Mouse (Mus musculus) right cerebral cortex, postnatal 14 days (tissue): ENCODE measurements around the gene Rhot1.
"Not testable (repeated sequence)": the region's sequence is repeated elsewhere in the genome, so short reads cannot be mapped to it uniquely, and the experiment has no call there.

Source experiments
- DNase-seq: peaks from one replicate; pipeline ENCODE4 v3.0.0; 2022

Rhot1 gene

DNA sequence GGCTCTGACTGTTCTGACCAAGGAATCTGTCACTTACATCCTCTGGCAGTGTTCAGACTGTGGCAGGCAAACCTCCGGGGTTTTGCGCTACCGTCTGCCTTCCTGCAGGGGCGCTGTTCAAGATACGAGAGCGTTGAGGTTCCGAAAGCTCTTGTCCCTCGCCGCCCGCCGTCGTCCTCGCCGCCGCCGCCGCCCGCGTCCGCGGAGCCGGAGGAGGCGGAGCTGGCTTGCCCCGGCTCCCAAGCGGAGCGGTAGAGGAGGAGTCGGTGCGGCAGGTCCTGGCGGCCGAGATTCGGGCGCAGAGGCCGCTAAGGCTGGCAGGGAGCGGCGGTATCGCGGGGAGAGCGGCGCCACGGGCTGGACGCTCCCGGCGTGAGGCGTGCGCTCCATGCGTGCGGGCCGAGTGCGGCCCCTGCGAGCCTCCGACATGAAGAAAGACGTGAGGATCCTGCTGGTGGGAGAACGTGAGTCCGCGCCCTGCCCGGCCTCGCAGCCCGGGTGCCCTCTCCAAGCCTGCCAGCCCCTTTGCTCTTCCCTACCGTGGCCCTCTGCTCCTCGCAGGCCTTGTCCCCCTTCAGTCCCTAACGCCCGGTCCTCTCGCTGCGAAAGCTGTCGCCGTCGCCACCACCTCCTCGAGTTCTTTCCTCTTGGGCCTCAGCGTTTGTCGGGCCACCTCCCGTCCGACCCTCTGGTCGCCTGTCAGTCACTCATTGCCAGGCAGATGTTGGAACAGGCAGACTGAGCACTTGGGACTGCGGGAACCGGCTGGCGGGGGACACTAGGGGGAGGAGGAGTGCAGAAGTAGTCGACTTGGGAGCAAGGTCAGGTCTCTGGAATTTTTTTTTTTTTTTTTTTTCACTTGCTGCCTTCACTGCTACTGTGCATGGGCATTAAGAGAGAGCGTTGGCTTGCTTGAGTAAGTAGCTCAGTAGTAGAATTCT lies at the start of gene Rhot1:
Gene Rhot1 (plus strand): TSS at position 160 of the 941 bp plus-strand sequence.
- peak; percentile 98 for DNase-seq

DNA sequence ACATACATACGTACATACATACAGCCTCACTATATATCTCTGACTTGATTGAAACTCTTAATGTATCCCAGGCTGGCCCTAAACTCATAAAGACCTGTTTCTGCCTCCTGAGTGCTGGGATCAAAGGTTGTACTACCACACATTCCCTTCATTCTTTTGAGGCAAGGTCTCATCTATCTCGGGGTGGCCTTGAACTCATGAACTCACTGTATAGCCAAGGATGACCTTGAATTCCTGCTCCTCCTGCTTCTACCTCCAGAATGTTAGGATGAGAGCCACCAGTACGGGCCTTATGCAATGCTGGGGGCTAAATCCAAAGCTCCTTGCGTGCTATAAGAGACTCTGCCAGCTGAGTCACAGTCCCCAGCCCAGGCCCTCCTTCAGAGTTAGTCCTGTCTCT lies 47.8 kb upstream of the Rhot1 start:
- no peak for DNase-seq

DNA sequence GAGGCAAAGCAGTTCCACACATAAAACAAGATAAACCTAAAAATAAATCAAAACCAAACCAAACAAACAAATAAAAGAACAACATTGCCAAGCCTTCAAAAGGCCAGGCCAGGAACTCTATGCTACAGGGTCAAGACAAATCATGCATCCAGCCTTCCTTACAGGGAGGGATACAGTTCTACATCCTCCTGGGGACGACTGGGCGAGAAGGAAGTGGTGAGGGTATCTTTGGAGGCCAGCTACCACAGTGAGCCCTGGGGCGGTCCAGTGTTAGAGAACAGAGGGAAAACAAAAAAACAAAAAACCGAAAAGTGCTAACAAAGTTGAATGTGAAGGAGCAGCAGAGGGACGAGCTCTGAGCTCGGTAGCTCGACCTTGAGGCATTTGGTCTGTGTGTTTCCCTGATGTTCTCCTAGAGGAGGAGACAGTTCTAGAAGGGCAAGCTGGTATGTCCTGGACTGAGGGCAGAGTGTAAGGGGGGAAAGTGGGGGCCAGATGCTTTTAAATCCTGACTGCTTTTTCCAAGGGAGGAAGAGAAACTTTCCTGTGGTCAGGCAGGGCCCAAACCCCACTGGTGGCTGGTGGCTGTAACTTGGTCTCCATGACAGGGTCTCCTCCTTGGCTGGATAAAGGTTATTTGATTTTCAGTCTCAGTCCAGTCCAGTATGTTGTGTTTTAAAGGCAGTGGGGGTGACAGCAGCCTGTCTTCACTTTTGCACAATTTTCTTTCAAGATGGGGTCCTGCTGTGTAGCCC lies 45.3 kb upstream of the Rhot1 start:
- no peak for DNase-seq

DNA sequence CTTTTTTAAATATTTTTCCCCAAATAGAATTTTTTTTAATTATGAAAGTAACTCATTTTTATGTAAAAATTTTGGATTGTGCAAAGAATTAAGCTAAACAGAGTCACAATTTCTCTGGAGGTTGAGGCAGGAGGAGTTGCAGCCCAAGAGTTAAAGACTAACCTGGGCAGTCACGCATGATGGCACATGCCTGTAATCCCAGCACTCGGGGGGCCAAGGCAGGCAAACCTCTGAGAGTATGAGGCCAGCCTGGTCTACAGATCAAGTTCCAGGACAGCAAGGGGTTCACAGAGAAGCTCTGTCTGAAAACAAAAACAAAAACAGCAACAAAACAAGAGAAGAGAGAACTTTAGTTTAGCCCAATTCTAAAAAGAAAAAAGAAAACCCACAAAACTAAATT lies 44.6 kb upstream of the Rhot1 start:
- no peak for DNase-seq

DNA sequence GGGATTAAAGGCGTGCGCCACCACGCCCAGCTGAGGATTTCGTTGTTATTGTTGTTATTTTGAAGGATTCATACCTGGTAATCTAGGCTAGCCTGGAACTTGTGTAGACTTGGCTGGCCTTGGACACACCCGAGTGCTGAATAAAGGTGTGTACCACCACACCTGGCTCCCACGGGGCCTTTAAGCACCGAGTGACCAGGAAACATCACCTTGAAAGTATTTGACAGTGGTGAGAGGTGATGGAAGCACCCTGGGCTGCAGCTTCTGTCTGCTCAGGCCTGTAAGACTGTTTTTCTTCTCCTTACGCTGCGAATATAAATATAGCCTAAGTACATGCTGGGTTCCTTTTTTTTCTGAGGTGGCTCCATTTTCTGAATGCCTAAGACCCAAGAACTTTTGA lies 40.7 kb upstream of the Rhot1 start:
- no peak for DNase-seq

DNA sequence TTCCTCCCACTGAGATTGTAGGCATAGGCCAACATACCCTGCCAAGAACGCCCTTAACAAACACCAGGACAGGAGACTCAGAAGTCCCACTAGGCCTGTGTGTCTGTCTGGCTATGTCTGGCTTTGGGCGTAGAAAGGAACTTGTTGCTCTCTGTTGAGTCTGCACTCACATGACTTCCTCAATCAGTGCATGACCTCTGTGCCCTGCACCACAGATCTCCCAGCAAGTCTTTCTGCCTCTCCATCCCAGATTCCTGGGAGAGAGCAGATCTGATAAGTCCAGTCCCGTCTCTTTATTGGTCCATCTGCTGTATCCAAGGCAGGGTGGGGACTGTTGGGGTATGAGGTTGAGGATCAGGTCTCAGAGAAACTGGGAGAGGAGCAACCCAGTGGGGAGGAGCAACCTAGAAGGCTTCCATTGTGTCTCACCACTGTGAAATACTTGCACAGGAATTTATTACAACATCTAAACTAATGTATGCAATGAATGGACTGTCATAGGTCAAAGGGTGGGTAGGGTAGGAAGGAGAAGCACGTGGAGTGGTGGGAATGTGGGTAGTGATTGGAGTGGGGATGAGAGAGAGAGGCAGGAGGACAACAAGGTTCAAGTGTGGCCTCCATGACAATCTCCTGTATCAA lies 40.1 kb upstream of the Rhot1 start:
- DNase-seq: no peak

DNA sequence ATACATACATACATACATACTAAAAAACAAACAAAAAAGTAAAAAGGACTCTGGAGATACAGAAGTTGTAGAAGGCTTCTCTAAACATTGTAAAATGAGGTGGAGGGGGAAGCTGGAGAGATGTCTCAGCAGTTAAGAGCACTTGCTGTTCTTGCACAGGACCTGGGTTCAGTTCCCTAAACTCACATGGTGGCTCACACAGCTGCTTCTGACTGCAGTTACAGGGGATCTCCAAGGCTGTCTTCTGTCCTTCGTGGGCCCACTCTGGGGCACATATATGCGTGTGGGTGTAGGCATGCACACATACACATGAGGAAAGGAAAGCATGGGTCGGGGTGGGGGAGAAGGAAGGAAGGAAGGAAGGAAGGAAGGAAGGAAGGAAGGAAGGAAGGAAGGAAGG lies 39.2 kb upstream of the Rhot1 start:
- DNase-seq: no peak

DNA sequence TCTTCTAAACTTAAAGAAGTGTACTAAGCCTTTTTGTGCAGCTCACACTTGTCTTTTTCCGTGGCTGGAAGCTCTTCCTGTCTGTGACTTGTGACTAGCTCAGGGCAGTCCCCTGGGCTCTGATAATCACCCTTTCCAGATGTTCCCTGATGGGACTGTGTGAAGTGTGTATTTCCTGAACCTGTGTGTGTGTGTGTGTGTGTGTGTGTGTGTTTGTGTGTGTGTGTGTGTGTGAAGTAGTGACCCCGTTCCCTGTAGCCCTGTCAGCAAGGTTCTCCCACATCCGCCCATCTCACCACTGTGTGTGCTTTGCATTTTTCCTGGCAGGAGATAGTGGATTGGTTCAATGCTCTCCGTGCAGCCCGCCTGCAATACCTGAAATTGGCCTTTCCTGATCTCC lies 38.5 kb upstream of the Rhot1 start:
- DNase-seq: no peak

DNA sequence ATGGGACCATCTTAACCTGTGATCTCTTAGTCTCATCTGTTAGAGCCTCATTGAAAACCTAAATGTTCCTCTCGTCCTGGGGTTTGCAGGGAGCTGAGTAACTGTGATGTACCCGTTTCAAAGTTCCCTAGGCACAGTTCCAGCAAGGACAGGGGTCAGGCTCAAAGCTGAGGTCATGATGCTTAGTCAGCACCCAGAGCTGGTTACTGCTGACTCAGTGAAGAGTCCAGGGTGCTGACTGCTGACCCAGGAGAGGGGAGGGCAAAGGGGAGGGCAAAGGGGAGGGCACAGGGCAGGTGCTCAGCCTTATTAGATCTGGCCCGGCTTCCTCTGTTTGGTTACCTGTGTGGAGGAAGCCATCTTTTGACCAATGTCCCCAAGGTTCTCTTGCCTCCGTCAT lies 36.9 kb upstream of the Rhot1 start:
- DNase-seq: no peak

DNA sequence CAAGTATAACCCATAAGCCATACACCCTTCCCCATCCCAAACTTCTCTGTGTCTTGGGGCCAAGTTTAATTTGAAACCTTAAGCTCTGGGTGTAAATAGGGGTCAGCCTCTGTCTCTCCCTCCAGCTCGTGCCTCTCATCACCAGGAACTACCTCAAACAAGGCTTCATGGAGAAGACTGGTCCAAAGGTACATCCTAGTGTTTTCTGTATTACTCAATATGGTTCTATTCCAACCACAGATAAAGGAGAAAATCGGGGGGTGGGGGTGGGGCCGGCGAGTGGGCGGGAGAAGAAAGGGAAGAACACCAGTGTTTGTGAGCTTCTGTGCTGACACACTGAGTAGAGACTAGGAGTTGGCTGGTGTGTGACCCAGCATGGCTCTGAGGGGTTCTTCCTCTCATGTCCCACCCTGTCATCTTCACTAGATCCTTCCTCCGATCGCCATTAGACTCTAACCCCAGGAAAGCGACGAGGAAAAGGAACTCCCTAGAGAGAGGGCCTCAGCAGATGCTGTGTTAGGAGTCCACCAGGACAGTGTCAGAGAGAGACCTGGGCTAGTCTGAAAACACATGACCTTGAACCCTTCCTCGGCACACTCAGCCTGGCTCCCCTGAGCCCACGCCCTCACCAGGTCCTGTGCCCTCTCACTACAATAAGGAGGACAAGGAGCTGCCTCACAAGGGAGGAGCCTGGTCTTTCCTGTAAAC lies 34.7 kb upstream of the Rhot1 start:
- DNase-seq: no peak

DNA sequence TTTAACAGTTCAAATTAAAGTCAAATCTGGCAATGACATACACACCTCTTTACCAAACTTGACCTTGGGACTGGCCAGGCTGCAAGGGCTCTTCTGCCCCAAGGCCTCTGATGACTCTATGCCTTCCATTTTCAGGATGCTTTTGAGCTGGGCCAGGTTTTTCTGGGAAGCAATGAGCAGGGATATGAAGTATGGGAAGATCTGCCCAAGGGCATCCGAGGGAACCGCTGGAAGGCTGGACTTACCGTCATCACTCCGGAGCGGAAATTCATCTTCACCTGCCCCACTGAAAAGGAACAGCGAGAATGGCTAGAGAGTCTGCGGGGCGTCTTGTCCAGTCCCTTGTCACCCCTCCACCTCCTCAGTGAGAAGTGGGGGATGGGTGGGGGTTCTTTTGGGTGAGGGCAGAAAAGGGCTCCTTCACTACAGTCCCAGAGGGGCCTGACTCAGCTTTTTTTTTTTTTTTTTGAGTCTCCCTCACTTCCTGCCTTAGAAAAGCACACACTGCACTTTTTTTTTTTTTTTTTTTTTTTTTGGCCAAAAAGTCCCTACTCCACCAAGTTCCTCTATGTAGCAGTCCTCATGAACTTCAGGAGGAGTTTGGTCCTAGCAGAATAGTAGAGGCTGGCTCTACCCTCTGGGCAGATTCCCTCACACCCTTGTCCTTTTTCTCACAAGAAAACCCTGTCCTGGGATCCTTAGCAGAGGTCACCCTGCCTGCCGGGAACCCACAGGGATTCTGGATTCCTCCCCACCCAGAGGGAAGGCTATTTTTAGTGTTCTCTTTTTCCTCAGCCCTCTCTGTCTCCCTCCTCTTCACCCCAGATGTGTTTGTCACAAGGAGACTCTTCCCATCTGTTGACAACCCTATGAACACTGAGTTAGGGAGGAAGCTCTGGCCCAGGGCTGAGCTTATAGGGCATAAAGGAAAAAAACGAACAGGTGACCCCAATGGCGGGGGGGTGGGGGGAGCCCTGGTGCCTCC lies 31.6 kb upstream of the Rhot1 start:
- peak; percentile 40 for DNase-seq

DNA sequence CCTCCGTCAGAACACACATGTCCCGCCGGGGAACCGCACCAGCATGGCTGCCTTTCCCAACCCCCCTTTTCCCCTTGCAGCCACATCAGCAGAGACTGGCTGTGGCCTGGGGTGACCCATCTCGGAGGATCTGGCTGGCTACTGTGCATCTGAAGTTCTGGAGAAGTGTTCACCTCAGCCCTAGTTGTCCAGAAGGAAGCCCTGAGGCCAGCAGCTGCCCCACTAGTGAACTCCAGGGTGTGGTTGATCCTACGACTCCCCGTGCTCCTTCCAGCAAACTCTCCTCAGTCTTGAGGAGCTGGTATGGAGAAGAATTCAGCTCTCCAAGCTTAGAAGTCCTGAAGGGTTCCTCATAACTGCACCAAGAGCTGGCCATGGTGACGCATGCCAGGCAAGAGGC lies 30.5 kb upstream of the Rhot1 start:
- no peak for DNase-seq

DNA sequence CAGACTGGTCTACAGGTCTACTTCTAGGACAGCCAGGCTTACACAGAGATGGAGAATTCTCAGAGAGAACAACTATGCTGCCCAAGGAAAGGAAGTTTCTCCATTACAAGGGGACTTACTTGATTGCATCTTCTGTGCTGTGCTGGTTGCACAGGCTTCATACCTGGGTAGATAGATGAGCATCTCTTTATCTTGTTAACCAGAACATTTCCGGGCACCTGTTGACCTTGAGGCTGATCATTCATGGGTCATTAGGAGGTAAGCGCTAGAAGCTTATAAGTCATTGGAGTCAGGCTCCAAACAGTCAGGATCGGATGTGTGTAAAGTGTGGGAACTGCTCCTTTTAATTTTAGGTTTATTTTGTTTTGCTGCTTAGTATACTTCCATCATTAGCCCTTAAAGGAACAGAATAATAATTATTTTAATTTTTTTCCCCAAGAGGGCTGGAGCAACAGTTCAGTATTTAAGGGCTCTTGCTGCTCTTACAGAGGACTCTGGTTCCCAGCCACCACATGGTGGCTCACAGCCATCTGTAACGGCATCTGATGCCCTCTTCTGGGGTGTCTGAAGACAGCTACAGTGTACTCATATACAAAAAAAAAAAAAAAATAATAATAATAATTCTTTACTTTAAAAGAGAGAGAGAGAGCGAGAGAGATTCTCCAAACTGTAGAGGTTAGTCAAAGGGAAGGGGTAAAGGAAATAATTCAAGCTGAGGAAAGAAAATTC lies 27.6 kb upstream of the Rhot1 start:
- no peak for DNase-seq

DNA sequence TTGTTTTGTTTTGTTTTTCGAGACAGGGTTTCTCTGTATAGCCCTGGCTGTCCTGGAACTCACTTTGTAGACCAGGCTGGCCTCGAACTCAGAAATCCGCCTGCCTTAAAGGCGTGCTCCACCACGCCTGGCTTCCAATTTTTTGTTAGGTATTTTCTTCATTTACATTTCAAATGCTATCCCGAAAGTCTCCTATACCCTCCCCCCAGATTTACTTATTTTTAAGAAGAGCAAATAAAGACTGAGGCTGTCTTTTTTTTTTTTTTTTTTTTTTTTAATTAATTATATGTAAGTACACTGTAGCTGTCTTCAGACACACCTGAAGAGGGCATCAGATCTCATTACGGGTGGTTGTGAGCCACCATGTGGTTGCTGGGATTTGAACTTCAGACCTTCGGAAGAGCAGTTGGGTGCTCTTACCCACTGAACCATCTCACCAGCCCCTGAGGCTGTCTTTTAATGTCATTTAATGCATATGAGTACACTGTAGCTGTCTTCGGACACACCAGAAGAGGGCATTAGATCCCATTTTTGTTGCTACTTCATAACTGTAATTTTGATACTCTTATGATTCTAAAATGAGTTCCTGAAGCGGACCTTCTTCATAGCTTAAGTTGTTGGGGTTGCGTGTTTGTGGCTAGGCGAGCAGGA lies 25.6 kb upstream of the Rhot1 start:
- not testable (repeated sequence) for DNase-seq

DNA sequence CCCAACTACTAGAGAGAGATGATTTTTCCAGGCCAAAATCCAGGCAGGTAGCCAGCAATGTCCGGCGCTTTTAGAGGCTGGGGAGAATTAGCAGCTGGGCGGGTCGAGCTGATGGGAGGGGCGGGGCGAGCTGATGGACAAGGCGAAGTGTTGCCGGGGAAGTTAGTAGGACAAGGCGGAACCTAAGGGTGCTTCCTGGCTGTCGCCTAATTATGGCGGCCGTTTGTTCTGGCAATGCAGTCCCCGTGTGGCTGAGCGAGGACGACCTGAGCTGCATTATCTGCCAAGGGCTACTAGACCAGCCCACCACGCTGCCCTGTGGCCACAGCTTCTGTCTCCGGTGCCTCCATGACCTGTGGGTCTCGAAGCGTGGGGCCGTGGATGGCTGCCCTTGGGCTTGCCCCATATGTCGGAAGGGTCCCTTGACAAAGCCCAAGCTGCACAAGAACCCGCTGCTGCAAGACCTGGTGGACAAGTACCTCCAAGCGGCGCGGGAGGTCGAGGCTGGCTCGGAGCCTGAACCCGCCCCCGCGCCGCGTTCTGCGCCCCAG lies 25.0 kb upstream of the Rhot1 start, which contains the start of gene Rnf135:
Gene Rnf135 (plus strand): TSS at position 147 of the 551 bp plus-strand sequence.
- peak; percentile 80 for DNase-seq

DNA sequence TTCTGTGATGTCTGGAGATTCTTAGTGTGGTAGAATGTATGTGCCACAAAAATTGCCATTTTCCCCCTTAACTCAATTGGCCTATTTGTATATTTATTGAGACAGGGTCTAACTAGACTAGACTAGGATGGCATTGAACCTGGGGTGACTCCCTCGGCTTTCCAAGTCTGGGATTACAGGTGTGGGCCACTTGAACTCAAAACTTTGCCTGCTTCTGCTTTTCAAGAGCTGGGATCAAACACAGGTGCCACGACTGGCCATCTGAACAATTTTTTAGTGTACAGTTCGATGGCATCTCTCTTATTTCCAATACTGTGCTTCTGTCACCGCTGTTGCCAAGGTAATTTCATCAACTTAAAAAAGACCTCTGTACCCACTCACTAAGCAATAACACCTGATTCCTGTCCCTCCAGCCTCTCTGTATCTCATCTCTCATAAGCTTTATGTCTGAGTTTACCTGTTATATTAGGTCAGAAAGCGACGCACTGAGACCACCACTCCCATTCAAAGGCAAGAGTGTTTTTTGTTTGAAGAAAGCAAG lies 24.2 kb upstream of the Rhot1 start:
- no peak for DNase-seq

DNA sequence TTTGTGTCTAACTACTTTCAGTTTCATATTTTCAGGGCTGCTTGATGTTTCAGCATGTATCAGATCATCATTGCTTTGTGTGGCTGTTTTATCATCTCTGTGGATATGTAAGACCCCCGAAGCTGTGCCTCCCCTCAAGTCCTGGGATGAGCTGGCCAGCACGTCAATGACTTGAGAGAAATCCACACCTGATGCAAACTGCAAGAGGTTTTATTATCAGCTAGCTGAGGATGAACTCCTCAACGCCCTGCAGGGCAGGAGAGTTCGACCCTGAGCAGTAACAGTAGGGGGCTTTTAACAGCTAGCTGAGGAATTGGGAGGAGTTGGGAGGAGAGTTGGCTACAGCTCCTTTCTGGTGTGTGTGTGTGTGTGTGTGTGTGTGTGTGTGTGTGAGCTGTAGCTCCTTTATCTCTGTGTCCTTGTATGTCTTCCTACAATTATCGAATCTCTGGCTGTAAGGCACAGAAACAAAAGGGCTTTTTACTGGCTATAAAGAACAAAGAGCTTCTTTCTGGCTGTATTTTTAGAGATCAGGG lies 23.3 kb upstream of the Rhot1 start:
- not testable (repeated sequence) for DNase-seq

DNA sequence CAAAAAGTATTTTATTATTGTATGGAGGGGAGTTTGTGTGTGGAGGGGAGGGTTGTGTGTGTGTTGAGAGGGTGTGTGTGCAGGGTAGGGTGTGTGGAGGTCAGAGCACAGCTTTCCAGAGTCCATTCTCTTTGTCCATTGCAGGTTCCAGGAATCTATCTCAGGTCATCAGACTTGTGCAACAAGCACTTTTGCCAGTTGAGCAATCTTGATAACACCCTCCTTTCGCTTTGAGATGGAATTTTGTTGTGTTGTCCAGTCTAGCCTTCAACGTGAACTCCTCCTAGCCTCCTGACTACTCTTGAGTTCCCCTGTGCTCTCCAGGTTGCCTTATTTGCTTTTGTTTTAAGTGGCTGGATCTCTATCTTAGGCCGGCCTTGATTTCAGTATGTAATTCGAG lies 18.5 kb upstream of the Rhot1 start:
- DNase-seq: no peak

DNA sequence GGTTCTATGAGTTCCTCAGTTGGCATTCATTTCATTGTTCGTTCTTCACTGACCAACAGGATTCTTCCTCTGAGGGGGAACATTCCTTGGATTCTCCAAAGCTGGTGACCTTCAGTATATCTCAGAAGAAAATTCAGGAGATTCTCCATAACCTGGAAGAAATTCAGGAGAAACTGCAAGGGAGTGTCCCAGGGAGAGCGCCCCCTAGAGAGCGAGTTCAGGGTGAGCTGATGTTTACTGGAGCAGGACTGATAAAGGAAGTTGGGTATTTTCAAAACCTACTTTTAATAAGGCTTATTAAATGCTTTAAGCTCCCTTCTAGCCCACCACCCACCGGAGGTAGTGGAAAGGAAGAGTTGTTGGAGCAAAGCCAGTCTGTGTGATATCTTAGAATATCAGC lies 15.0 kb upstream of the Rhot1 start:
- DNase-seq: no peak
